Mouse (Mus musculus): ENCODE results near the gene Hipk4. TPM values are rescaled to one million over a fixed set of nuclear protein-coding genes. Genes with fewer than 3 reads are reported as not detected.

Gene Hipk4
- polyA plus RNA-seq, 1 experiment from 2014 or later = 0.35 TPM

DNA sequence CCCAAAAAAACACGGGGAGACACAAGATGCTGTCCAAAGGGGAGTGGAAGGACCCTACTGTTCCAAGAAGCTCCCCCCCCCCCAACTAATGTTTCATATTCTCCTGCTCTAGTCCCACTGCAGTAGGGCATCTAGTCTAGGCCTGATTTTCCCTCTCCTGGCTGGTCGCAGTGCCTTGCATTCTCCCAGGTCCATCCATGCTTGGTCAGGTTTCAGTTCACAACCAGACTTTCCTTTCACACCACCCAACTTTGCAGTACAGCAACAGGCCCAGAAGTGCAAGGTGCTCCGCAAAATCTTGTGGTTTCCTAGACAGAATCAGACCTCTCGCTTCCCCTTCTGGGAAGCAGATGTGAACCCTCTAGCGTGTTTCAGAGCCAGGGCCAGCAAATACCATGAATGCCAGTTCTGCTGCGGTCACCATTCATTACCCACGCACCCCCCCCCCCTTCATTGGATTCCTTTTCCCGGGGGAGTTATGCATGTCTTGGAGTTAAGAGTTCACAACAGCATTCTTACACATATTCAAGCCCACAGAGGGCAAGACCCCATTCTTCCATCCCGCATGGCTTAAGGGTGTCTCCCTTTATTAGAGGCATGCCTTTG lies 16.2 kb upstream of the Hipk4 start:
- peak overlapping the region; percentile 59 for H3K4me3 ChIP-seq (replicated peaks)
- no peaks in the 10 kb centered on the region for H3K9me3 ChIP-seq
- H3K4me2 ChIP-seq (replicated peaks) = peak overlapping the region; percentile 78
- H3K4me1 ChIP-seq (replicated peaks) = peaks cover 9% of the 10 kb centered on the region
- peak overlapping the region; percentile 100 for H3K27ac ChIP-seq
- H3K27me3 ChIP-seq (replicated peaks) = no peaks in the 10 kb centered on the region
- H3K9ac ChIP-seq = no peak overlapping the region
- ATAC-seq = no peak
- 32% methylated on average over 9 of the region's 9 CpGs for WGBS
- H3K36me3 ChIP-seq = no peaks in the 10 kb centered on the region

DNA sequence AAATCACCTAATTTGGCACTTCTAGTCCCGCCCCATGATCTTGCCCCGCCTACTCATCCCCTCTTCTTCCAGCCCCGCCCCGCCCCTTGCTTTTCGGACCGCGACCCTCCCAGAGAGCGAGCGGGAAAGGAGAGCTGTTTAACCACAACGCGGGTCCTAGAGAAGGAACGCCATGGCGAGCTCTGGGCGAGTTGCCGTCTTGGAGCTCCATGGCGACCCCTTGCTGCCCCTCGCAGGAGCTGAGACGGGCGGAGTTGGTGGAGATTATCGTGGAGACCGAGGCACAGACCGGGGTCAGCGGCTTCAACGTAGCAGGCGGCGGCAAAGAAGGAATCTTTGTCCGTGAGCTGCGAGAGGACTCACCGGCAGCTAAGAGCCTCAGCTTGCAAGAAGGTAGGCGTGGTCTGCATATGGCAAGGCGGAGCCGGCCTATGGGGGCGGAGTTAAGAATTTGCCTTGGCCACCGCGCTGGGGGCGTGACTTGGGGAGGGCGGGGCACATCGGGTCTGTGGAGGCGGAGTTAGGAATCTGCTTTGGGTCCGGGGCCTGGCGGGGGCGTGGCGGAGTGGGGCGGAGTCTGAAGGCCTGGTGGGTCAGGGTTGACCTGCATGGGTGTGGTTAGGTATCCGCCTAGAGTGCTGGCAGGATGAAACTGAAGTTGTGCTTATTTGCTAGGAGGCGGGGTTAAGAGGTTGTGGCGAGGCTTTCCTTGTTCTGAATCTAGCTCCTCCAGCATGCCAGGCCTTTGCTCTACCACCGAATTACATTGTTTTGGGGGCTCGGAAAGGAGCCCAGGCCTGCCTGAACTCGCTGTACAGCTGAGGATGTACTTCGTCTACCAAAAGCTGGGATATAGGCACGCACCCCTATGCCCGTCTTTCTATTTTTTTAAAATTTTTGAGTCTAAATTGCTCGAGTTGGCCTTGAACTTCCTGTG lies 15.1 kb upstream of the Hipk4 start:
- H3K4me2 ChIP-seq (replicated peaks) = peak overlapping the region; percentile 78
- ATAC-seq = peak; percentile 95
- no peaks in the 10 kb centered on the region for H3K9me3 ChIP-seq
- peak overlapping the region; percentile 77 for H3K9ac ChIP-seq
- peak overlapping the region; percentile 59 for H3K4me3 ChIP-seq (replicated peaks)
- H3K36me3 ChIP-seq = no peaks in the 10 kb centered on the region
- H3K4me1 ChIP-seq (replicated peaks) = peaks cover 9% of the 10 kb centered on the region
- under 1% methylated on average over 52 of the region's 54 CpGs for WGBS
- peak overlapping the region; percentile 100 for H3K27ac ChIP-seq
- no peaks in the 10 kb centered on the region for H3K27me3 ChIP-seq (replicated peaks)

DNA sequence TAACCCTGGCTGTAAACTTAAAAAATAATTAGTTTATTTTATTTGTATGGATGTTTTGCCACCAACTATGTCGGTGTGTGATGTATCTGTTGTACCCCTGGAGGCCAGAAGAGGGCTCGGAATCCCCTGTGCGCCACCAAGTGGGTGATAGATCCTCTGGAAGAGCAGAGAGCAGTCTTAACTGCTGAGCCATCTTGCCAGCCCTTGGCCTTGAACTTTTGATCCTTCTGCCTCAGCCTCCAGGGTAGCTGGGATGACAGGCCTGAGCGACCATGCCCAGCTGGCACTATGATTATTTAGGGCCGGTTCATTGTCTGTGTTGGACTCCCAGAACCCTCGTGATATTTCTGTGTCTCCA lies 14.4 kb upstream of the Hipk4 start:
- peak; percentile 78 for ATAC-seq
- H3K4me2 ChIP-seq (replicated peaks) = peak overlapping the region; percentile 78
- no peaks in the 10 kb centered on the region for H3K36me3 ChIP-seq
- H3K9ac ChIP-seq = 0 out of 2 replicates have a peak overlapping the region, but pooled peaks have one; percentile 28
- H3K4me3 ChIP-seq (replicated peaks) = peak overlapping the region; percentile 59
- WGBS = 19% methylated on average over 6 of the region's 6 CpGs
- H3K9me3 ChIP-seq = no peaks in the 10 kb centered on the region
- H3K27me3 ChIP-seq (replicated peaks) = no peaks in the 10 kb centered on the region
- peaks cover 9% of the 10 kb centered on the region for H3K4me1 ChIP-seq (replicated peaks)
- peak overlapping the region; percentile 100 for H3K27ac ChIP-seq

DNA sequence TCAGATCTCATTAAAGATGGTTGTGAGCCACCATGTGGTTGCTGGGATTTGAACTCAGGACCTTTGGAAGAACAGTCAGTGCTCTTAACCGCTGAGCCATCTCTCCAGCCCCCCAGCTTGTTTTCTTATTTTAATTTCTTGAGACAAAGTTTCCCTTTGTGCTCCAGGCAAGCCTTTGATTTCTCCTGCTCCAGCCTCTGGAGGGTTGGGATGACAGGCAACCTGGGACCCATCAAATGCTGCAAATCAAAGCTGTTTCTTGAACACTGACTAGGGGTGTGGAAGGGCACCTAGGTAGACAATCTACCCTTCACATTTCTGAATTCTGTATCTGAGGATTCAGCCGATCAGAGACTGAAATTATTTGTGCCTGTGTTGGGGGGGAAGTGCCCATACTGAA lies 12.3 kb upstream of the Hipk4 start:
- ATAC-seq = no peak
- no peak overlapping the region for H3K27ac ChIP-seq
- 89% methylated on average over 2 of the region's 2 CpGs for WGBS
- no peak overlapping the region for H3K4me2 ChIP-seq (replicated peaks)
- H3K4me1 ChIP-seq (replicated peaks) = peaks cover 9% of the 10 kb centered on the region
- H3K9me3 ChIP-seq = no peaks in the 10 kb centered on the region
- H3K27me3 ChIP-seq (replicated peaks) = no peaks in the 10 kb centered on the region
- no peak overlapping the region for H3K4me3 ChIP-seq (replicated peaks)
- H3K36me3 ChIP-seq = no peaks in the 10 kb centered on the region
- H3K9ac ChIP-seq = no peak overlapping the region

DNA sequence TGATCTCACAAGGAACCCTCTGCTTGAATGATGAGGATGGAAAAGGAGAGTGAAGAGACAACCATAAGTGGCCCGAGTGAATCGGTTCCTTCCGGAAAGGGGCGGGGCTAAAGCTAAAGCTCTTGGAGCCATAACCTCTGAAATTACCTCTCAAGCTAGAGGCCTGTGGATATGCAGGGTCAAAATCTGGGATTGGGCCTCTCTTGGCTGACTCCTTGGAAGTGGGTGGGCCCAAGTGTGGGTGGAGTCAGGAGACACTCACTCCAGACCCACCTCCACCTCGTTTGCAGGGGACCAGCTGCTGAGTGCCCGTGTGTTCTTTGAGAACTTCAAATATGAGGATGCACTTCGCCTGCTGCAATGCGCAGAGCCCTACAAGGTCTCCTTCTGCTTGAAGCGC lies 8.1 kb upstream of the Hipk4 start:
- Histone ChIP-seq H3K27me3 (replicated peaks) (no peaks in the 10 kb centered on the region), H3K27ac (no peak overlapping the region), H3K9me3 (no peaks in the 10 kb centered on the region), H3K4me2 (replicated peaks) (no peak overlapping the region), H3K9ac (no peak overlapping the region), H3K4me1 (replicated peaks) (no peaks in the 10 kb centered on the region), H3K36me3 (no peaks in the 10 kb centered on the region), H3K4me3 (replicated peaks) (no peak overlapping the region)
- 0 out of 2 replicates have a peak, but pooled peaks have one; percentile 19 for ATAC-seq
- 69% methylated on average over 9 of the region's 9 CpGs for WGBS

DNA sequence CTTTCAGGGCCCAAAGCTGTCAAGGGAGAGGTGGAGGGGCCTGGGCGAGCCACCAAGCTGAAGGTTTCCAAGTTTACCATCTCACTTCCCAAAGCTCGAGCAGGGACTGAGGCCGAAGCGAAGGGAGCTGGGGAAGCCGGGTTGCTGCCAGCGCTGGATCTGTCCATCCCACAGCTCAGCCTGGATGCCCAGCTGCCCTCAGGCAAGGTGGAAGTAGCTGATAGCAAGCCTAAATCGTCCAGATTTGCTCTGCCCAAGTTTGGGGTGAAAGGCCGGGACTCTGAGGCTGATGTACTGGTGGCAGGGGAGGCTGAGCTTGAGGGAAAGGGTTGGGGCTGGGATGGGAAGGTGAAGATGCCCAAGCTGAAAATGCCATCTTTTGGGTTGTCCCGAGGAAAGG lies 4.8 kb upstream of the Hipk4 start:
- Histone ChIP-seq H3K9me3 (no peaks in the 10 kb centered on the region), H3K36me3 (no peaks in the 10 kb centered on the region), H3K27ac (no peak overlapping the region), H3K4me3 (replicated peaks) (no peak overlapping the region), H3K4me2 (replicated peaks) (no peak overlapping the region), H3K27me3 (replicated peaks) (no peaks in the 10 kb centered on the region), H3K9ac (no peak overlapping the region), H3K4me1 (replicated peaks) (no peaks in the 10 kb centered on the region)
- ATAC-seq = no peak
- WGBS = 88% methylated on average over 9 of the region's 9 CpGs

DNA sequence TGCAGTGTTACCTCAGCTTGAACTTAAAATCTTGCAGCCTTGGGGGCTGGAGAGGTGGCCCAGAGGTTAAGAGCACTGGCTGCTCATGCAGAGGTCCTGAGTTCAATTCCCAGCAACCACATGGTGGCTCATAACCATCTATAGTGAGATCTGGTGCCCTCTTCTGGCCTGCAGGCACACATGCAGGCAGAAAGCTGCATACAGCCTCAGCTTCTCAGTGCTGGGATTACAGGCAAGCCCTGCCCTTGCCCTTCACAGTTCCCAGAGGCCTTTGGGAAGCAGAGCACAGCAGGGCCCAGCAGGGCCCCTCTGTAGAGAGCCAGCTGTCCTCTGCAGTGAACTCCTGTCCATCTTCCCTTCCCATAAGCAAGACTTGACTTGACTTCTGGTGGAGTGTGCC lies 3.0 kb upstream of the Hipk4 start:
- Histone ChIP-seq H3K27me3 (replicated peaks) (no peaks in the 10 kb centered on the region), H3K9me3 (no peaks in the 10 kb centered on the region), H3K4me1 (replicated peaks) (no peaks in the 10 kb centered on the region), H3K9ac (no peak overlapping the region), H3K4me2 (replicated peaks) (no peak overlapping the region), H3K36me3 (no peaks in the 10 kb centered on the region), H3K4me3 (replicated peaks) (no peak overlapping the region), H3K27ac (no peak overlapping the region)
- no peak for ATAC-seq

DNA sequence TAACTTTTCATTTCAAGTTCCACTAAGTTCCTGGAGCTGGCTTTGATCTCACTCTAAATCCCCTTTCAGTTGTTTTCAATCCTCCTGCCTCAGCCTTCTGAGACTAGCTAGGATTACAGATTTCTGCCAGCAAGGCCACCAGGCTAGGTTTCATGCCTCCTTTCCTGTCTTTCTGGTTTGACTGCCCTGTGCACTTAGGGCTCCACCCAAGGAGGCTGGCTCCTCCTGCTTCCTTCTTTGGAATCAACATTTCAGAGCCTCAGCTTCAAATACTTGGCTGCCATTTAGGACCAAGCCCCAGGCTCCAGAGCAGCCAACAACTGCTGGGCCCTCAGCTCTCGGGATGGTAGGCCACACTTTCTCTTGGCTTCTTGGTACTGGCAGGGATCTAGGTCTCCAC lies 2.5 kb upstream of the Hipk4 start:
- H3K27ac ChIP-seq = no peak overlapping the region
- H3K9me3 ChIP-seq = no peaks in the 10 kb centered on the region
- WGBS = 69% methylated on average over 1 of the region's 1 CpGs
- no peak overlapping the region for H3K4me3 ChIP-seq (replicated peaks)
- H3K27me3 ChIP-seq (replicated peaks) = no peaks in the 10 kb centered on the region
- H3K9ac ChIP-seq = no peak overlapping the region
- peak; percentile 60; the same call in 1 of the 2 replicates for ATAC-seq
- H3K4me1 ChIP-seq (replicated peaks) = no peaks in the 10 kb centered on the region
- no peaks in the 10 kb centered on the region for H3K36me3 ChIP-seq
- no peak overlapping the region for H3K4me2 ChIP-seq (replicated peaks)

DNA sequence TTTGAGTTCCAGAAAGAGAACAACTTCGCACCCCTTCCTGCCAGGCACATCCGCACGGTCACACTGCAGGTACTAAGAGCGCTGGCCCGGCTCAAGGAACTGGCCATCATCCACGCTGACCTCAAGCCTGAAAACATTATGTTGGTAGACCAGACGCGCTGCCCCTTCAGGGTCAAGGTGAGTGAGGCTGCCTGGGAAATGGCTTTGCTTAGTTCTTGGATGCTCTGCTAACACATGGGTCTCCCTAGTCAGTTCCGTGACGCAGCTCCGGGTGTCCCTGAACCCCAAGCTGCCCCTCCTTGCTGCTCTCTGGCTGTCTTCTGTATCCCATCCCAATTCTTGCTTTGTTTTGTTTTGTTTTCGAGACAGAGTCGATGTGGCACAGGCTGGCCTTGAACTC lies 738 bp downstream of the Hipk4 start:
- H3K9ac ChIP-seq = no peak overlapping the region
- 94% methylated on average over 13 of the region's 13 CpGs for WGBS
- H3K27me3 ChIP-seq (replicated peaks) = no peaks in the 10 kb centered on the region

DNA sequence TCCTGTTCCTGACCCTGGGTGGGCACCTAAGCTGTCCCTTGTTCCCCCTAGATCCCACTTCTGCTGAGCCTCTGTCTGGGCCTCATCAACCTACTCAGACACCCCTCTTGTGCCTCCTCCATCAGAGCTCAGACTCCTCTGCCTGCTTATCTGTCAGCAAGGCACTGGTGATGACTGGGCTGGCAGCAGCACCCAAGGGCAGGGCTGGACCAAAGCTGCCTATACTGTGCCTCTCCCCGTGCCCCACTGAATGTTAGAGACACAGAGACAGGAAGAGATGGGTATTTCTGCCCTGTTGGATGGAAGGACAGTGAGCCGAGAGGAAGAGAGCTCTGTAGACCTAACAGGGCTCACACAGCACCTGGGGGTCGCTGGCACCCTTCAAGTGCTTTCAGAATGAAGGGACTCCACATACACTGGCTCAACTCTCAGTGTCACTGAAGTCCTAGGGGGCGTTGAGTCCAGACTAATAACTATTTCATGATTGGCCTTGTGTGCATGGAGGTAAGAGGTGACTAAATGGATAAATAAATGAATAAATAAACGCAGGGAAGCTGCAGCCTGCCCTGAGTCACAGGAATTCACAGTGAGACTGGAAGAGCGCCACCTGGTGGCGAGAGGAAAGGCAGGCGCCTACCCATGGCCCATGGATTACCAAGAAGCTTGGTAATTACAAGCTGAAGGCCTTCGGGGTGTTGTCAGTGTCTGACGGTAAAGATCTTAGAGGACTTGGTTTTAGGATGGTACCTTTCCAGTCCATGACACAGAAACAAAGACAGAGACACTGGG lies 3.2 kb downstream of the Hipk4 start:
- 22% methylated on average over 10 of the region's 10 CpGs for WGBS
- no peaks in the 10 kb centered on the region for H3K36me3 ChIP-seq
- no peak overlapping the region for H3K27ac ChIP-seq
- H3K4me2 ChIP-seq (replicated peaks) = no peak overlapping the region
- no peaks in the 10 kb centered on the region for H3K27me3 ChIP-seq (replicated peaks)
- H3K4me3 ChIP-seq (replicated peaks) = no peak overlapping the region
- no peaks in the 10 kb centered on the region for H3K9me3 ChIP-seq
- peak; percentile 89 for ATAC-seq
- H3K4me1 ChIP-seq (replicated peaks) = no peaks in the 10 kb centered on the region
- no peak overlapping the region for H3K9ac ChIP-seq

More for the DNA sequence above, 738 bp downstream of the Hipk4 start:
- H3K9me3 ChIP-seq = no peaks in the 10 kb centered on the region
- H3K4me3 ChIP-seq (replicated peaks) = no peak overlapping the region
- ATAC-seq = no peak
- no peak overlapping the region for H3K4me2 ChIP-seq (replicated peaks)
- H3K36me3 ChIP-seq = no peaks in the 10 kb centered on the region
- H3K4me1 ChIP-seq (replicated peaks) = no peaks in the 10 kb centered on the region
- H3K27ac ChIP-seq = no peak overlapping the region

DNA sequence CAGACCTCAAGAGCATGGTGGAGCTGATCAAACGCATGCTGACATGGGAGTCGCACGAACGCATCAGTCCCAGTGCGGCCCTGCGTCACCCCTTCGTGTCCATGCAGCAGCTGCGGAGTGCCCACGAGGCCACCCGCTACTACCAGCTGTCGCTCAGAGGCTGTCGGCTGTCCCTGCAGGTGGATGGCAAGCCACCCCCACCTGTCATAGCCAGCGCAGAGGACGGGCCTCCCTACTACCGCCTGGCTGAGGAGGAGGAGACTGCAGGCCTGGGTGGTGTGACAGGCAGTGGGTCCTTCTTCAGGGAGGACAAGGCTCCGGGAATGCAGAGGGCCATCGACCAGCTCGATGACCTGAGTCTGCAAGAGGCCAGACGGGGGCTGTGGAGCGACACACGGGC lies 6.0 kb downstream of the Hipk4 start:
- no peak for ATAC-seq
- 80% methylated on average over 21 of the region's 21 CpGs for WGBS

DNA sequence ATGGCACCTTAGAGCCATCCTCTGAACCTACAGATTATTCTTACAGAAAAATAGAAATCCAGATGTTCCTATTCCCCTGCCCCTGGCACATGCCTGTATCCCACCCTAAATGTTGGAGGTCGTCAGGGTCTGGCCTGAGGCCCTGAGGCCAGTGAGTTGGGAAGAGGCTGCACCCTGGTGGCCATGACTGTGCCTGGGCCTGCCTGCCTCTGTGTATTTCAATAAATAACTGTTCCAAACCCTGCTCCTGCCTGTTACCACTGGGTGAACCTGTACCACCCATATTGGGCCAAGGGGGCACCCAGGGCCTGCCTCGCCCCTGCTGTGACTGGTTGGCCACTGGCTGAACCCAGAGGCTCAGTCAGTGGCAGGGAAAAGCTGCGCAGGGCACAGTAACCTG lies 7.9 kb downstream of the Hipk4 start:
- Histone ChIP-seq H3K27ac (no peak overlapping the region), H3K9me3 (no peaks in the 10 kb centered on the region), H3K4me2 (replicated peaks) (no peak overlapping the region), H3K4me3 (replicated peaks) (no peak overlapping the region), H3K4me1 (replicated peaks) (no peaks in the 10 kb centered on the region), H3K9ac (no peak overlapping the region), H3K27me3 (replicated peaks) (no peaks in the 10 kb centered on the region), H3K36me3 (0 out of 2 replicates have a peak, but pooled peaks cover 8% of the 10 kb centered on the region)
- ATAC-seq = no peak
- WGBS = 78% methylated on average over 3 of the region's 3 CpGs

More for the DNA sequence above, 6.0 kb downstream of the Hipk4 start:
- no peak overlapping the region for H3K4me2 ChIP-seq (replicated peaks)
- H3K27ac ChIP-seq = no peak overlapping the region
- no peak overlapping the region for H3K9ac ChIP-seq
- H3K4me1 ChIP-seq (replicated peaks) = no peaks in the 10 kb centered on the region
- H3K4me3 ChIP-seq (replicated peaks) = no peak overlapping the region
- H3K9me3 ChIP-seq = no peaks in the 10 kb centered on the region
- H3K36me3 ChIP-seq = 0 out of 2 replicates have a peak, but pooled peaks cover 6% of the 10 kb centered on the region
- H3K27me3 ChIP-seq (replicated peaks) = no peaks in the 10 kb centered on the region

Measured in intestine, embryonic 15.5 days (tissue).